Mouse (Mus musculus): ENCODE measurements around the gene Naglu.

DNA sequence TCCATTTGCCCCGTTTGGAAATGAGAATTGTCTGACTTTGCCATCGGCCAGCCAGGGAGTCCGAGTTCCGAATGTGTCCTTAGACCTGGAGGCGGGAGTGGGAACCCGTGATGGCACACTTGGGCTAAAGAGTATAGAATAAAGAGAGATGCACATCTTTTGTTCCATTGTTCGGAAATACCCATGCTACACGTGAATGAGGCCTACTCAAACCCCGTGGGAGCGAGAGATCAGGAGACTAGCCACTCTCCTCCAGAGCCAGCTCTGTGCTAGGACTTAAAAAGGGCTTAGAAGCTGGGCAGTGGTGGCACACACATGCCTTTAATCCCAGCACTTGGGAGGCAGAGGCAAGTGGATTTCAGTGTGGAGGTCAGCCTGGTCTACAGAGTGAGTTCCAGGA lies 10.3 kb upstream of the Naglu start:
- TF ChIP-seq CTCF (IDR thresholded peaks at IDR 0.05; ENCODE audit: borderline replicate concordance, insufficient read depth, low read length) (no peak), POLR2A (IDR thresholded peaks at IDR 0.05; ENCODE audit: low read depth, low read length) (no peak)

All from embryonic fibroblast, embryonic 13.5 days (primary cell).